Mouse (Mus musculus) right cerebral cortex, postnatal 10 days (tissue): ENCODE results near the gene Slc22a5.
"Not testable (repeated sequence)": the region's sequence is repeated elsewhere in the genome, so short reads cannot be mapped to it uniquely, and the experiment has no call there.

Experiments used
- DNase-seq, 2 experiments: peaks; one replicate each; pipeline ENCODE4 v3.0.0; 2021; ENCODE audit warnings: low spot score in 2 of 2

Gene Slc22a5

GRCm38 (mm10) chr11:53891505-53892451 is at the start of gene Slc22a5:
Slc22a5 (minus strand) TSS chr11:53891660.
- peak; percentile 99 for DNase-seq

- DNase-seq, result not testable (repeated sequence)
Observed at GRCm38 (mm10) chr11:53931944-53932318, 40.5 kb upstream of the Slc22a5 start.

GRCm38 (mm10) chr11:53931091-53931943 is 39.9 kb upstream of the Slc22a5 start:
- DNase-seq, result peak; percentile 48 to 77

GRCm38 (mm10) chr11:53929741-53930140 is 38.3 kb upstream of the Slc22a5 start:
- DNase-seq, result no peak

- DNase-seq, result no peak
Observed at GRCm38 (mm10) chr11:53928585-53928984, 37.1 kb upstream of the Slc22a5 start.

- DNase-seq, result no peak
Observed at GRCm38 (mm10) chr11:53926303-53926702, 34.8 kb upstream of the Slc22a5 start.

GRCm38 (mm10) chr11:53918851-53919250 is 27.4 kb upstream of the Slc22a5 start:
- DNase-seq, result no peak

- no peak for DNase-seq
Observed at GRCm38 (mm10) chr11:53911011-53911410, 19.6 kb upstream of the Slc22a5 start.

GRCm38 (mm10) chr11:53908686-53909085 is 17.2 kb upstream of the Slc22a5 start:
- no peak for DNase-seq

- no peak for DNase-seq
Observed at GRCm38 (mm10) chr11:53904534-53904925, 13.1 kb upstream of the Slc22a5 start.

- DNase-seq, result no peak
Observed at GRCm38 (mm10) chr11:53903781-53904533, 12.5 kb upstream of the Slc22a5 start.

GRCm38 (mm10) chr11:53902741-53903140 is 11.3 kb upstream of the Slc22a5 start:
- no peak for DNase-seq

GRCm38 (mm10) chr11:53900991-53901390 is 9.5 kb upstream of the Slc22a5 start:
- no peak for DNase-seq

- DNase-seq, result no peak
Observed at GRCm38 (mm10) chr11:53899981-53900380, 8.5 kb upstream of the Slc22a5 start.

- DNase-seq, result no peak
Observed at GRCm38 (mm10) chr11:53899004-53899403, 7.5 kb upstream of the Slc22a5 start.

- DNase-seq, result no peak
Observed at GRCm38 (mm10) chr11:53896935-53897334, 5.5 kb upstream of the Slc22a5 start.

GRCm38 (mm10) chr11:53893451-53893850 is 2.0 kb upstream of the Slc22a5 start:
- no peak for DNase-seq

GRCm38 (mm10) chr11:53892716-53893416 is 1.4 kb upstream of the Slc22a5 start:
- no peak for DNase-seq

- peak in 1 of 2 experiments; percentile 24 for DNase-seq
Observed at GRCm38 (mm10) chr11:53890906-53891504, 455 bp downstream of the Slc22a5 start.

- no peak for DNase-seq
Observed at GRCm38 (mm10) chr11:53890225-53890624, 1.2 kb downstream of the Slc22a5 start.
